Mouse (Mus musculus): ENCODE measurements around the gene Trpt1. TPM values are rescaled to one million over a fixed set of nuclear protein-coding genes. Genes with fewer than 3 reads are reported as not detected.

Trpt1 gene
- polyA plus RNA-seq, 1 experiment, result 18.6 TPM

- DNase-seq (ENCODE audit: low read depth), result peak; percentile 95
- TF ChIP-seq POLR2A (IDR thresholded peaks at IDR 0.05; ENCODE audit: borderline replicate concordance, extremely low read depth, insufficient read depth, insufficient read length, poor library complexity, severe bottlenecking) (0 out of 2 replicates have a peak, but pooled peaks have one; percentile 11), CTCF (IDR thresholded peaks at IDR 0.05; ENCODE audit: borderline replicate concordance, extremely low read depth, insufficient read depth, insufficient read length) (peak; percentile 50)
These were observed 20.1 kb upstream of the Trpt1 start, which contains the start of gene Plcb3 for GRCm38 (mm10) chr19:6975537-6976521. Plcb3 (minus strand) TSS chr19:6976470.

- DNase-seq (ENCODE audit: low read depth), result no peak
- TF ChIP-seq POLR2A (IDR thresholded peaks at IDR 0.05; ENCODE audit: borderline replicate concordance, extremely low read depth, insufficient read depth, insufficient read length, poor library complexity, severe bottlenecking), result no peak
- no peak for TF ChIP-seq CTCF (IDR thresholded peaks at IDR 0.05; ENCODE audit: borderline replicate concordance, extremely low read depth, insufficient read depth, insufficient read length)
These were observed 17.9 kb upstream of the Trpt1 start for GRCm38 (mm10) chr19:6977759-6978638.

- no peak for DNase-seq (ENCODE audit: low read depth)
- TF ChIP-seq POLR2A (IDR thresholded peaks at IDR 0.05; ENCODE audit: borderline replicate concordance, extremely low read depth, insufficient read depth, insufficient read length, poor library complexity, severe bottlenecking), result no peak
- no peak for TF ChIP-seq CTCF (IDR thresholded peaks at IDR 0.05; ENCODE audit: borderline replicate concordance, extremely low read depth, insufficient read depth, insufficient read length)
These were observed 17.3 kb upstream of the Trpt1 start for GRCm38 (mm10) chr19:6978639-6978974.

- peak; percentile 18 for DNase-seq (ENCODE audit: low read depth)
- TF ChIP-seq CTCF (IDR thresholded peaks at IDR 0.05; ENCODE audit: borderline replicate concordance, extremely low read depth, insufficient read depth, insufficient read length) (no peak), POLR2A (IDR thresholded peaks at IDR 0.05; ENCODE audit: borderline replicate concordance, extremely low read depth, insufficient read depth, insufficient read length, poor library complexity, severe bottlenecking) (no peak)
These were observed 16.9 kb upstream of the Trpt1 start for GRCm38 (mm10) chr19:6979001-6979479.

GRCm38 (mm10) chr19:6979486-6980380 is 16.2 kb upstream of the Trpt1 start:
- TF ChIP-seq POLR2A (IDR thresholded peaks at IDR 0.05; ENCODE audit: borderline replicate concordance, extremely low read depth, insufficient read depth, insufficient read length, poor library complexity, severe bottlenecking) (peak; percentile 68), CTCF (IDR thresholded peaks at IDR 0.05; ENCODE audit: borderline replicate concordance, extremely low read depth, insufficient read depth, insufficient read length) (peak; percentile 65)

GRCm38 (mm10) chr19:6980381-6981093 is 15.4 kb upstream of the Trpt1 start, which contains the start of gene Fkbp2:
Fkbp2 (minus strand) TSS chr19:6980501.
- DNase-seq (ENCODE audit: low read depth), result peak; percentile 99
- no peak for TF ChIP-seq POLR2A (IDR thresholded peaks at IDR 0.05; ENCODE audit: borderline replicate concordance, extremely low read depth, insufficient read depth, insufficient read length, poor library complexity, severe bottlenecking)
- no peak for TF ChIP-seq CTCF (IDR thresholded peaks at IDR 0.05; ENCODE audit: borderline replicate concordance, extremely low read depth, insufficient read depth, insufficient read length)

More at GRCm38 (mm10) chr19:6979486-6980380, 16.2 kb upstream of the Trpt1 start:
- DNase-seq (ENCODE audit: low read depth), result peak; percentile 99

- no peak for DNase-seq (ENCODE audit: low read depth)
- TF ChIP-seq POLR2A (IDR thresholded peaks at IDR 0.05; ENCODE audit: borderline replicate concordance, extremely low read depth, insufficient read depth, insufficient read length, poor library complexity, severe bottlenecking), result no peak
- no peak for TF ChIP-seq CTCF (IDR thresholded peaks at IDR 0.05; ENCODE audit: borderline replicate concordance, extremely low read depth, insufficient read depth, insufficient read length)
These were observed 14.5 kb upstream of the Trpt1 start for GRCm38 (mm10) chr19:6981465-6981864.

GRCm38 (mm10) chr19:6983621-6984020 is 12.3 kb upstream of the Trpt1 start:
- peak; percentile 73 for DNase-seq (ENCODE audit: low read depth)
- TF ChIP-seq CTCF (IDR thresholded peaks at IDR 0.05; ENCODE audit: borderline replicate concordance, extremely low read depth, insufficient read depth, insufficient read length) (no peak), POLR2A (IDR thresholded peaks at IDR 0.05; ENCODE audit: borderline replicate concordance, extremely low read depth, insufficient read depth, insufficient read length, poor library complexity, severe bottlenecking) (no peak)

- TF ChIP-seq POLR2A (IDR thresholded peaks at IDR 0.05; ENCODE audit: borderline replicate concordance, extremely low read depth, insufficient read depth, insufficient read length, poor library complexity, severe bottlenecking), result no peak
- TF ChIP-seq CTCF (IDR thresholded peaks at IDR 0.05; ENCODE audit: borderline replicate concordance, extremely low read depth, insufficient read depth, insufficient read length), result no peak
- DNase-seq (ENCODE audit: low read depth), result no peak
These were observed 10.6 kb upstream of the Trpt1 start for GRCm38 (mm10) chr19:6985300-6985699.

All from brain, embryonic 14.5 days (tissue).